ENCODE assay signal across 17 mouse cellular contexts in genomic region chr8:84816117-84816516, GRCm38 (mm10). TPM values are rescaled to one million over a fixed set of nuclear protein-coding genes. Genes with fewer than 3 reads are reported as not detected.
DNase-seq lines count a peak whose midpoint lies in the region; ATAC-seq and TF ChIP-seq lines count a peak whose summit lies in the region.
"Had no signal": no experiment of that assay in that cellular context is flagged by ENCODE, and none has a peak within 500 bp of the region (broad histone marks: within the 10 kb centered on the region; RNA-seq: fewer than 3 reads in every experiment).

No protein-coding gene starts in this region.

- 78% methylated on average over 17 of the region's 17 CpGs for WGBS in forebrain, embryonic 15.5 days
- WGBS in forebrain, postnatal 0 days: 78% methylated on average over 17 of the region's 17 CpGs
- 77% methylated on average over 17 of the region's 17 CpGs for WGBS in hindbrain, embryonic 13.5 days
- WGBS in hindbrain, embryonic 12.5 days: 73% methylated on average over 17 of the region's 17 CpGs

- no peaks in the 10 kb centered on the region for H3K9me3 ChIP-seq in forebrain, embryonic 15.5 days
- no peaks in the 10 kb centered on the region for H3K9me3 ChIP-seq in forebrain, postnatal 0 days (ENCODE audit: low read length)
- H3K9me3 ChIP-seq in hindbrain, embryonic 13.5 days: no peaks in the 10 kb centered on the region
- H3K9me3 ChIP-seq in hindbrain, embryonic 12.5 days (replicated peaks): no peaks in the 10 kb centered on the region
- H3K9me3 ChIP-seq in E14TG2a.4 (ENCODE audit: low read length) (no peaks in the 10 kb centered on the region), ES-Bruce4 (replicated peaks; ENCODE audit: control insufficient read depth, insufficient read depth, low read length, poor library complexity, severe bottlenecking) (no peaks in the 10 kb centered on the region)
- H3K9me3 ChIP-seq: embryonic facial prominence, embryonic 13.5 days; G1E; intestine, embryonic 15.5 days; limb, embryonic 13.5 days; lung, embryonic 15.5 days; midbrain, embryonic 10.5 days; midbrain, embryonic 15.5 days; neural tube, embryonic 12.5 days had no signal

- TF ChIP-seq CTCF in forebrain, postnatal 0 days (IDR thresholded peaks at IDR 0.05; ENCODE audit: low read depth): no peak
- no peak for TF ChIP-seq CTCF in E14TG2a.4 (conservative IDR thresholded peaks at IDR 0.05; ENCODE audit: low read length)
- TF ChIP-seq CTCF in ES-Bruce4 (IDR thresholded peaks at IDR 0.05; ENCODE audit: low read depth, low read length): no peak

- H3K36me3 ChIP-seq in forebrain, embryonic 15.5 days: no peaks in the 10 kb centered on the region
- no peaks in the 10 kb centered on the region for H3K36me3 ChIP-seq in forebrain, postnatal 0 days (ENCODE audit: insufficient read depth)
- 0 out of 2 replicates have a peak, but pooled peaks cover 5% of the 10 kb centered on the region for H3K36me3 ChIP-seq in hindbrain, embryonic 13.5 days
- H3K36me3 ChIP-seq in hindbrain, embryonic 12.5 days: no peaks in the 10 kb centered on the region
- H3K36me3 ChIP-seq in E14TG2a.4 (ENCODE audit: insufficient read depth, low read length) (no peaks in the 10 kb centered on the region), ES-Bruce4 (ENCODE audit: control insufficient read depth, insufficient read depth, low read length, poor library complexity, severe bottlenecking) (no peaks in the 10 kb centered on the region)
- H3K36me3 ChIP-seq: embryonic facial prominence, embryonic 13.5 days; intestine, embryonic 15.5 days; limb, embryonic 13.5 days; lung, embryonic 15.5 days; midbrain, embryonic 10.5 days; midbrain, embryonic 15.5 days; neural tube, embryonic 12.5 days had no signal

- DNase-seq in forebrain, postnatal 0 days: no peak
- no peak for DNase-seq in kidney, postnatal 10 days

- H3K4me1 ChIP-seq in forebrain, embryonic 15.5 days: peaks cover 32% of the 10 kb centered on the region
- H3K4me1 ChIP-seq in forebrain, postnatal 0 days (ENCODE audit: insufficient read depth): peaks cover 14% of the 10 kb centered on the region
- H3K4me1 ChIP-seq in hindbrain, embryonic 13.5 days (replicated peaks): peaks cover 37% of the 10 kb centered on the region
- H3K4me1 ChIP-seq in hindbrain, embryonic 12.5 days: peaks cover 35% of the 10 kb centered on the region
- H3K4me1 ChIP-seq in E14TG2a.4 (replicated peaks; ENCODE audit: low read depth, low read length): peaks cover 29% of the 10 kb centered on the region
- no peaks in the 10 kb centered on the region for H3K4me1 ChIP-seq in ES-Bruce4 (ENCODE audit: control insufficient read depth, insufficient read depth, low read length)

- H3K4me3 ChIP-seq in forebrain, embryonic 15.5 days: no peak overlapping the region
- H3K4me3 ChIP-seq in forebrain, postnatal 0 days (ENCODE audit: low read depth, low read length): no peak overlapping the region
- no peak overlapping the region for H3K4me3 ChIP-seq in hindbrain, embryonic 13.5 days
- H3K4me3 ChIP-seq in hindbrain, embryonic 12.5 days: no peak overlapping the region
- H3K4me3 ChIP-seq in E14TG2a.4 (replicated peaks; ENCODE audit: low read length): peak overlapping the region; percentile 52
- H3K4me3 ChIP-seq in ES-Bruce4 (ENCODE audit: low read depth, low read length): peak overlapping the region; percentile 0; the same call in 1 of the 2 replicates
- H3K4me3 ChIP-seq: embryonic facial prominence, embryonic 13.5 days; intestine, embryonic 15.5 days; limb, embryonic 13.5 days; lung, embryonic 15.5 days; midbrain, embryonic 10.5 days; midbrain, embryonic 15.5 days; neural tube, embryonic 12.5 days had no signal

- no peak for ATAC-seq in forebrain, embryonic 15.5 days (replicated peaks)
- ATAC-seq in forebrain, postnatal 0 days: no peak
- no peak for ATAC-seq in hindbrain, embryonic 13.5 days (ENCODE audit: low FRiP score)
- ATAC-seq in hindbrain, embryonic 12.5 days (ENCODE audit: low FRiP score): no peak

- H3K4me2 ChIP-seq in forebrain, embryonic 15.5 days (replicated peaks): no peak overlapping the region
- no peak overlapping the region for H3K4me2 ChIP-seq in forebrain, postnatal 0 days (ENCODE audit: low read depth)
- H3K4me2 ChIP-seq in hindbrain, embryonic 13.5 days: no peak overlapping the region
- no peak overlapping the region for H3K4me2 ChIP-seq in hindbrain, embryonic 12.5 days (replicated peaks)
- H3K4me2 ChIP-seq: embryonic facial prominence, embryonic 13.5 days; heart, embryonic 11.5 days; intestine, embryonic 15.5 days; limb, embryonic 13.5 days; liver, embryonic 11.5 days; lung, embryonic 15.5 days; midbrain, embryonic 15.5 days; neural tube, embryonic 12.5 days had no signal

- H3K9ac ChIP-seq in forebrain, embryonic 15.5 days (replicated peaks): no peak overlapping the region
- no peak overlapping the region for H3K9ac ChIP-seq in forebrain, postnatal 0 days
- H3K9ac ChIP-seq in hindbrain, embryonic 13.5 days: no peak overlapping the region
- no peak overlapping the region for H3K9ac ChIP-seq in hindbrain, embryonic 12.5 days
- 0 out of 2 replicates have a peak overlapping the region, but pooled peaks have one; percentile 4 for H3K9ac ChIP-seq in ES-Bruce4 (ENCODE audit: low read depth, poor library complexity, severe bottlenecking)
- H3K9ac ChIP-seq: embryonic facial prominence, embryonic 13.5 days; intestine, embryonic 15.5 days; limb, embryonic 13.5 days; lung, embryonic 15.5 days; midbrain, embryonic 15.5 days; neural tube, embryonic 12.5 days had no signal

- no peak for TF ChIP-seq POLR2A in ES-Bruce4 (IDR thresholded peaks at IDR 0.05; ENCODE audit: insufficient read depth, low read length)

- H3K27me3 ChIP-seq in forebrain, embryonic 15.5 days: no peaks in the 10 kb centered on the region
- H3K27me3 ChIP-seq in forebrain, postnatal 0 days (ENCODE audit: insufficient read depth, low read length): no peaks in the 10 kb centered on the region
- peaks cover 25% of the 10 kb centered on the region for H3K27me3 ChIP-seq in hindbrain, embryonic 13.5 days
- H3K27me3 ChIP-seq in hindbrain, embryonic 12.5 days: peaks cover 45% of the 10 kb centered on the region
- H3K27me3 ChIP-seq in E14TG2a.4 (ENCODE audit: insufficient read depth, low read length) (peaks cover 35% of the 10 kb centered on the region), ES-Bruce4 (ENCODE audit: control insufficient read depth, insufficient read depth, low read length, poor library complexity, severe bottlenecking) (0 out of 2 replicates have a peak, but pooled peaks cover under 1% of the 10 kb centered on the region)

- TF ChIP-seq EP300 in ES-Bruce4 (IDR thresholded peaks at IDR 0.05; ENCODE audit: insufficient read depth, low read depth, low read length): no peak

- H3K27ac ChIP-seq in forebrain, embryonic 15.5 days (replicated peaks): peak overlapping the region; percentile 97; the same call in 1 of the 2 replicates
- no peak overlapping the region for H3K27ac ChIP-seq in forebrain, postnatal 0 days (ENCODE audit: low read depth, low read length)
- H3K27ac ChIP-seq in hindbrain, embryonic 13.5 days: peak overlapping the region; percentile 80
- no peak overlapping the region for H3K27ac ChIP-seq in hindbrain, embryonic 12.5 days
- no peak overlapping the region for H3K27ac ChIP-seq in ES-Bruce4 (ENCODE audit: insufficient read depth, low read length)
- H3K27ac ChIP-seq: embryonic facial prominence, embryonic 13.5 days; intestine, embryonic 15.5 days; limb, embryonic 13.5 days; lung, embryonic 15.5 days; midbrain, embryonic 10.5 days; neural tube, embryonic 12.5 days had no signal

RNA-seq across cellular contexts. Expression of gene Dand5, which starts 6.5 kb away (rescaled TPM):
- polyA plus RNA-seq in forebrain, embryonic 15.5 days (2015; fragmentation: Nextera tagmentation; extraction: Ambion mirVana): 8.1 and 8.9 TPM in 2 replicates
- 4.7 and 6.9 TPM in 2 replicates for total RNA-seq in forebrain, postnatal 0 days (2014; rRNA removed)
- polyA plus RNA-seq in forebrain, postnatal 0 days (2015; fragmentation: Nextera tagmentation; extraction: Ambion mirVana): 8.2 and 10.0 TPM in 2 replicates
- 10.8 and 11.5 TPM in 2 replicates for polyA plus RNA-seq in hindbrain, embryonic 13.5 days (2015; fragmentation: Nextera tagmentation; extraction: Ambion mirVana)
- 6.6 and 7.1 TPM in 2 replicates for polyA plus RNA-seq in hindbrain, embryonic 12.5 days (2016; fragmentation: Nextera tagmentation; extraction: Ambion mirVana)
- polyA plus RNA-seq in ES-Bruce4 (2011; ENCODE audit: insufficient read depth, insufficient read length, low read depth, missing spikeins): 2.5 and 3.1 TPM in 2 replicates

RNA-seq across cellular contexts. Expression of gene Gadd45gip1, which starts 15.2 kb away (rescaled TPM):
- polyA plus RNA-seq in forebrain, embryonic 15.5 days (2015; fragmentation: Nextera tagmentation; extraction: Ambion mirVana): 36.3 and 39.9 TPM in 2 replicates
- 24.7 and 28.7 TPM in 2 replicates for total RNA-seq in forebrain, postnatal 0 days (2014; rRNA removed)
- 36.7 and 40.8 TPM in 2 replicates for polyA plus RNA-seq in forebrain, postnatal 0 days (2015; fragmentation: Nextera tagmentation; extraction: Ambion mirVana)
- polyA plus RNA-seq in hindbrain, embryonic 13.5 days (2015; fragmentation: Nextera tagmentation; extraction: Ambion mirVana): 37.3 and 37.8 TPM in 2 replicates
- polyA plus RNA-seq in hindbrain, embryonic 12.5 days (2016; fragmentation: Nextera tagmentation; extraction: Ambion mirVana): 35.7 and 38.6 TPM in 2 replicates
- 19.5 and 20.5 TPM in 2 replicates for polyA plus RNA-seq in ES-Bruce4 (2011; ENCODE audit: insufficient read depth, insufficient read length, low read depth, missing spikeins)

RNA-seq across cellular contexts. Expression of gene Nfix, which starts 16.0 kb away (rescaled TPM):
- polyA plus RNA-seq in forebrain, embryonic 15.5 days (2015; fragmentation: Nextera tagmentation; extraction: Ambion mirVana): 413 and 445 TPM in 2 replicates
- total RNA-seq in forebrain, postnatal 0 days (2014; rRNA removed): 111 and 116 TPM in 2 replicates
- polyA plus RNA-seq in forebrain, postnatal 0 days (2015; fragmentation: Nextera tagmentation; extraction: Ambion mirVana): 347 and 376 TPM in 2 replicates
- polyA plus RNA-seq in hindbrain, embryonic 13.5 days (2015; fragmentation: Nextera tagmentation; extraction: Ambion mirVana): 35.3 and 44.1 TPM in 2 replicates
- polyA plus RNA-seq in hindbrain, embryonic 12.5 days (2016; fragmentation: Nextera tagmentation; extraction: Ambion mirVana): 11.6 and 14.2 TPM in 2 replicates
- polyA plus RNA-seq in ES-Bruce4 (2011; ENCODE audit: insufficient read depth, insufficient read length, low read depth, missing spikeins): 1.2 and 1.8 TPM in 2 replicates

RNA-seq across cellular contexts. Expression of gene Rad23a, which starts 24.3 kb away (rescaled TPM):
- polyA plus RNA-seq in forebrain, embryonic 15.5 days (2015; fragmentation: Nextera tagmentation; extraction: Ambion mirVana): 82.1 and 85.1 TPM in 2 replicates
- total RNA-seq in forebrain, postnatal 0 days (2014; rRNA removed): 32.2 and 55.3 TPM in 2 replicates
- 63.5 and 77.4 TPM in 2 replicates for polyA plus RNA-seq in forebrain, postnatal 0 days (2015; fragmentation: Nextera tagmentation; extraction: Ambion mirVana)
- 83.2 and 85.5 TPM in 2 replicates for polyA plus RNA-seq in hindbrain, embryonic 13.5 days (2015; fragmentation: Nextera tagmentation; extraction: Ambion mirVana)
- polyA plus RNA-seq in hindbrain, embryonic 12.5 days (2016; fragmentation: Nextera tagmentation; extraction: Ambion mirVana): 88.8 and 101 TPM in 2 replicates
- polyA plus RNA-seq in ES-Bruce4 (2011; ENCODE audit: insufficient read depth, insufficient read length, low read depth, missing spikeins): 68.0 and 76.1 TPM in 2 replicates

RNA-seq across cellular contexts. Expression of gene Calr, which starts 30.6 kb away (rescaled TPM):
- polyA plus RNA-seq in forebrain, embryonic 15.5 days (2015; fragmentation: Nextera tagmentation; extraction: Ambion mirVana): 559 and 575 TPM in 2 replicates
- 470 and 505 TPM in 2 replicates for total RNA-seq in forebrain, postnatal 0 days (2014; rRNA removed)
- polyA plus RNA-seq in forebrain, postnatal 0 days (2015; fragmentation: Nextera tagmentation; extraction: Ambion mirVana): 354 and 405 TPM in 2 replicates
- polyA plus RNA-seq in hindbrain, embryonic 13.5 days (2015; fragmentation: Nextera tagmentation; extraction: Ambion mirVana): 646 and 672 TPM in 2 replicates
- 792 and 820 TPM in 2 replicates for polyA plus RNA-seq in hindbrain, embryonic 12.5 days (2016; fragmentation: Nextera tagmentation; extraction: Ambion mirVana)
- 507 and 546 TPM in 2 replicates for polyA plus RNA-seq in ES-Bruce4 (2011; ENCODE audit: insufficient read depth, insufficient read length, low read depth, missing spikeins)

Comparison
In these comparisons a context has a peak if more than half of its experiments do, and no peak if none do; other contexts are left out.
1. H3K27ac ChIP-seq: peak in forebrain, embryonic 15.5 days (single experiment) and hindbrain, embryonic 13.5 days (single experiment); none in forebrain, postnatal 0 days (single experiment), hindbrain, embryonic 12.5 days (single experiment) and ES-Bruce4 (single experiment).
2. H3K4me3 ChIP-seq: peak in E14TG2a.4 (single experiment) and ES-Bruce4 (single experiment); none in forebrain, embryonic 15.5 days (single experiment), forebrain, postnatal 0 days (single experiment), hindbrain, embryonic 13.5 days (single experiment) and hindbrain, embryonic 12.5 days (single experiment).